Mouse (Mus musculus) liver, embryonic 14 days (tissue): Measurements from ENCODE around the gene Zfp276. TPM values are rescaled to one million over a fixed set of nuclear protein-coding genes. Genes with fewer than 3 reads are reported as not detected.

Experiments used
- polyA plus RNA-seq: library from polyadenylated mRNA; depleted of rRNA; stranded (reverse); fragments of >200 nt; gene quantifications from 2 replicates; pipeline ENCODE4 v1.2.3, GENCODE M21; 2012; rRNA removed

The Zfp276 gene
- polyA plus RNA-seq: 7.4 and 8.2 TPM in 2 replicates

DNA sequence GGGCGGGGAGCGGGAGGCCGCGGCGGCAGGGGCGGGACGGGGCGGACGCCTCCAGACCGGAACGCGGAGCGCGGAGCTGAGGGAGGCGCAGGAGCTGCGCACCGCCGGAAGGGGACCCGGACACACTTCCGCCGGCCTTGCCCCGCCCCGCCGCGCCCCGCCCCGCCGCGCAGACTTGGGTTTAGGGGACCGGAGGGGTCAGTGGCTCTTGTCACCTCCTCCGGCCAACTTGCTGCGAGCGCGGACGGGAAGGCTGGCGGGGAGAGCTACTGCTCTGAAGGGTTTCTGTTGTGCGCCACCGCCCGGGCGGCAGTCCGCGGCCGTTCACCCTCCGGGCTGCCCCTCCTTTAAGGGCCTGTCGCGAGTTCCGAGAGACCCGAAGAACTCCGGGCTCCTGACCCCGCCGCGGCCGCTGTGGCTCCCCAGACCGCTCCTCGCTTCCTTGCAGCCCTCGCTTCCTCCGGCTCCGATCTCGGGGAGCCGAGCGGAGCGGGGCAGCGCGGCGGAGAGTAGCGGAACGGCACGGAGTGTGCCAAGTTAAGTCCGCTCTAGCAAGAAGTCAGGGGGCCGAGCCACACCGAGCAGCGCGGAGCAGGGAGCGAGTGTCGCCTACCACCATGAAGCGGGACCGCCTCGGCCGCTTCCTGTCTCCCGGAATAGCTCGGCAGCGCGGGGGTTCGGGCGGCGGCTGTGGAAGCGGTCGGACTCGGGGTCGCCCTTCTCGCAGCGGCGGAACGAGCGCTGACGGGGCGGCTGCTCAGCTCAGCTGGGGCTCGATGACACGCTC lies at the start of gene Zfp276, which contains the start of gene Vps9d1:
Gene Zfp276, plus strand, starts transcription at position 97 of the 787 bp plus-strand sequence.
Gene Vps9d1, minus strand, starts transcription at position 250 of the 787 bp plus-strand sequence.

DNA sequence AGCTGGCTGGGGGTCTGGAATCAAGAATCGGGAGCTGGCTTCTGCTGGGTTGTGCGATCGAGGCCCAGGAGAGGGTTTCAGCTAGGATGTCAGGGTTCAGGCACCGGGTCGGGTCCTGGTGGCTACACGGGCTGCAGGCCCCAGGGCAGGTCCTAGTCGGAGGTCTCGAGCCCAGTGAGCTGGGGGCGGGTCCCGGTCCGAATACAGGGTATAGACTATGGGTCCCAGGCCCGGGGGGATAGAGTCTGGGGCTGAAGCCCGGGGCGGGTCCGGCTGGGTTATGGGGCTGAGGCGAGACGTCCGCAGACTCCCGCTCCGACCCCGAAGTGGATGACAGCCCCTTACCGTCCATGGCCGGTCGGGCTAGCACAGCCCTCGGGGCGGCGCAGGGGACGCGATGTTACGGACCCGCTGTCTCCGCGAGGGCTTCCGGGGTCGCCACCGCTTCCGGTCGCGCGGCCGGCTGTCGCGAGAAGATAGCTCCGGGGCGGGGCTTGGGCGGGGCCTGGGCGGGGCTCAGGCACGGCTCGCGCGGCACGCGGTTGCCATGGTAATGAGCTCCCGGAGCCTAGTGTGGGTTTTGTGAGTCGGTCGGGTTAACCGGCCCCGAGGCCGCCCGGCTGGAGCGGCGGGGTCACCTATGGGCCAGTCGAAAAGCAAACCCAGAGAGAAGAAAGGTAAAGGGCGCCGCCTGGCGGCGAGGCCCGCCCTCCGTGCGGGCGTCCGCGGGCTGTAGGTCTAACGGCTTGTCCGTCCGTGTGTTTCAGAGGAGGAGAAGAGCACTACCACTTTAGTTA lies 41.5 kb upstream of the Zfp276 start, which contains the start of the genes Chmp1a and Spata33:
Gene Chmp1a, minus strand, starts transcription at position 443 of the 797 bp plus-strand sequence.
Gene Spata33, plus strand, starts transcription at position 512 of the 797 bp plus-strand sequence.

DNA sequence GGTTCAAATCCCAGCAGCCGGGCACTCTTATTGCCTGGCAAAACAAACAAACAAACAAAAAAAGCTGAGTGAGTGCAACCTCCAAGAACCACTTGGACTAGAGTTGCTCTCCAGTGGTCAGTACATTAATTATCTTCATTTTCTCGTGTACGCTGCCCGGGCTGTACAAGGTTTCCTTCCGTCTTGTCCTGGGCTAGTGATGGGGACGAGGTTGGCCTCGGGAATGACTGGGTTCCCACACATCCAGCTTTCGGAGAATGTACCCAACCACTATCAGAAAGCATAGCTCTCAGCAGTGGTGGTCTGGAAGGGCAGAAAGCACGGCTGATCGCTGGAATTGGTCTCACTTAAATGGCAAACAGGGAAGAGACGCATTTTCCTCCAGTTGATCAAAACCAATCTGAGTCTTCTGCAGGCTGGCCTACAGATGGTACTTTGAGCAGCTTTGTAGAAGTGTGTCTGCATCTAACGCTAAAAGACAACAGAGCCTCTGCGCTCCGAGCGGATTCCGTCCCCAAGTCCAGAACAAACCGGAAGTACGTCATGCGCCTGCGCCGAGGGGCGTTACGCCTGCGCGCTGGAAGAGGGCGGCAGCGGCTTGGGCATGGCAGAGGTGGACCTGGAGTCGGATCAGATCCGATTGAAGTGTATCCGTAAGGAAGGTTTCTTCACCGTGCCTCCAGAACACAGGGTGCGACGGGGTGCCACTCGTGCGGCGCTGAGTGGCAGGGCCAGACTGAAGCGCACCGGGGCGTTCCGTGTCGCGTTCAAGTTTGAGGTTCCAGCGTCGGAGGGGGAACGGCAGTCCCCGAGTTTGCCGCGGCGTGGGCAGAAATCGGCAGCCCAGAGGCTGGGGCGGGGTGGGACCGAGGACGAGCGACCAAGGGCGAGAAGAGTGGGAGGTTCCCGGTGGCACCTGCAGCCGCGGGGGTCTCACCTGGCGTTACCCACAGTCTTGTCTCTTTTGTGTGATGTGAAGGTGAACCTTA lies 29.4 kb upstream of the Zfp276 start, which contains the start of gene Cdk10:
Gene Cdk10, plus strand, starts transcription at position 565 of the 989 bp plus-strand sequence.

DNA sequence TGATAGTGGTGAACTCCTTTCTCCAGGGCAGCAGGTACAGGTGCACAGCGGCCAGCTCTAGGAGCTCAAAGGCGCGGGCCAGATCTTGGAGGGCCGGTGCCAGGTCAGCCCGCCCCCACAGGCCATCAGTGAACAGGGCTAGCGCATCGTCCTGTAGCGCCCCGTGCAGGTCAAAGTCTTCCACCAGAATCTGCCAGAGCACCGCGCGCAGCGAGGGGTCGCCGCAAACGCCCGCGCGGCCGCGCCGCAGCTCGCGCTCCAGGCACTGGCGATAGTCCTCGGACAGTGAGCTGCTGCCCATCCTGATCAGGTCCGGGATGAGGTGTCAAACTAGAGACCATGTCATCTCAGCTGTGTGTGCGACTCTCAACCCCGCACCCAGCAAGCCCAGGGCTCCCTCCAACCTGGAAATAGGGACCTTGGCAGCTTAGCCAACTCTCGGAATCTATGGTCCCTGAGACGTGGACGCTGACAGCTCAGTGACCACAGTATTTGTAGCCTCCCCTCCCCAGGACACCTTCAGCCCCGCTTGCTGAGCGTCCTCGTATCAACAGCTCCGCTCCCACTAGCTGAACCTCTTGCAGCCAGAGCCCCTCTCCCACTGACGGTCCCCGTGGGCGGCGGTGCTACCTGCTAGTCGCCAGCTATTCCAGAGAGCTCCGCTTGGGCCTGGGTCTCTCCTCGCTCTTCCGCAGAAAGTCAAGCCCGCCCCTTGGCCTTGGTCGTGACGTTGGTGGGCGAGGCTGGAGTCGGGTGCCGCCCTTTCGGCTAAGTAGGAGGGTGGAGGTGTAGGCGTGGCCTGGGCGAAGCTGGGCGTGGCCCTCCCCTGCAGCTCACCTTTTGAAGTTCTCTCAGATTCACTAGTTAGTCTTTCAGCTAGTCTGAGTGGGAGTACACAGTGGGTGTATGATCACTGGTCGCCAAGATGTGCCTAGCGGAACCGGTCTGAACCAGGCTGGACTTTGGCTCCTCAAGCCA lies 18.2 kb upstream of the Zfp276 start, which contains the start of gene Spata2l:
Gene Spata2l, minus strand, starts transcription at position 714 of the 978 bp plus-strand sequence.

DNA sequence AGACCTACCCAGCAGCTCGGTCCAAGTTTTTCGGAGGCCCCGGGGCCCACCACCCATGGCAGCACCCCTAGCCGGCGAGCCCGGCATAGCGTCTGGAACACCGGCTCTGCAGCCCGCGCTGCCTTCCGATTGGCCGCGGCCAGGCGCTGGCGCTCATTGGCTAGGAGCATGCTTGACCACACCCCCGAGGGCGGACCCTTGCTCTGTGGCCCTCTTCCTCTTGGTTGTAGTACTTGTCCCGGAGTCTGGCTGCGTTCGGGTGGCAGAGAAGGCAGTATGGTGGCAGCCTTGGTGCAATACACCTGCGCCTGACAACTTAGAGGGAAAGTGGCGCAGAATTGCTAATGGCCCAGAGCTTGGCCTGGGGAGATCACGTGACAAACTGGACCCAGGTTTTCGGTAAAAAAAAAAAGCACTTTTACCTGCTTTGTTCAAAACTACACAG lies 64.5 kb downstream of the Zfp276 start, which contains the start of gene Fanca:
Gene Fanca, minus strand, starts transcription at position 110 of the 445 bp plus-strand sequence.

Other genes starting within 250 kb of the Zfp276 start
- 11.9 and 12.9 TPM in 2 replicates for gene Ankrd11, start 211.9 kb upstream of the Zfp276 start, polyA plus RNA-seq
- 24.9 and 28.3 TPM in 2 replicates for gene Spg7, start 191.3 kb upstream of the Zfp276 start, polyA plus RNA-seq
- 1,342 and 1,378 TPM in 2 replicates for gene Rpl13, start 151.8 kb upstream of the Zfp276 start, polyA plus RNA-seq
- 1.8 and 2.1 TPM in 2 replicates for gene Cpne7, start 136.8 kb upstream of the Zfp276 start, polyA plus RNA-seq
- 0.71 and 0.92 TPM in 2 replicates for gene Sult5a1, start 95.9 kb upstream of the Zfp276 start, polyA plus RNA-seq
- 0.07 and 0.14 TPM in 2 replicates for gene Dpep1, start 68.0 kb upstream of the Zfp276 start, polyA plus RNA-seq
- 28.4 and 33.8 TPM in 2 replicates for gene Chmp1a, start 41.4 kb upstream of the Zfp276 start, polyA plus RNA-seq
- gene Spata33, start 41.4 kb upstream of the Zfp276 start, polyA plus RNA-seq: 0.23 and 0.27 TPM in 2 replicates
- 13.4 and 15.3 TPM in 2 replicates for gene Cdk10, start 29.4 kb upstream of the Zfp276 start, polyA plus RNA-seq
- gene Spata2l, start 18.0 kb upstream of the Zfp276 start, polyA plus RNA-seq: 0.78 and 0.99 TPM in 2 replicates
- gene Vps9d1, start 153 bp downstream of the Zfp276 start, polyA plus RNA-seq: 6.1 and 7.4 TPM in 2 replicates
- 21.3 and 26.0 TPM in 2 replicates for gene Fanca, start 64.4 kb downstream of the Zfp276 start, polyA plus RNA-seq
- gene Spire2, start 78.5 kb downstream of the Zfp276 start, polyA plus RNA-seq: 3.0 and 3.1 TPM in 2 replicates
- gene Tcf25, start 119.6 kb downstream of the Zfp276 start, polyA plus RNA-seq: 42.0 and 48.3 TPM in 2 replicates
- gene Mc1r, start 152.9 kb downstream of the Zfp276 start, polyA plus RNA-seq: 0.01 and 0.02 TPM in 2 replicates
- 0.62 and 0.92 TPM in 2 replicates for gene Tubb3, start 157.2 kb downstream of the Zfp276 start, polyA plus RNA-seq
- 7.6 and 8.4 TPM in 2 replicates for gene Def8, start 169.3 kb downstream of the Zfp276 start, polyA plus RNA-seq
- 12.7 and 13.9 TPM in 2 replicates for gene Afg3l1, start 223.7 kb downstream of the Zfp276 start, polyA plus RNA-seq